Mouse (Mus musculus) urinary bladder, postnatal 14 days (tissue): Measurements from ENCODE around the gene Tcf7l1.
"Not testable (repeated sequence)": the region's sequence is repeated elsewhere in the genome, so short reads cannot be mapped to it uniquely, and the experiment has no call there.

Experiments
- DNase-seq: peaks from one replicate; pipeline ENCODE4 v3.0.0; 2021; ENCODE audit warnings: low spot score

The Tcf7l1 gene

DNA sequence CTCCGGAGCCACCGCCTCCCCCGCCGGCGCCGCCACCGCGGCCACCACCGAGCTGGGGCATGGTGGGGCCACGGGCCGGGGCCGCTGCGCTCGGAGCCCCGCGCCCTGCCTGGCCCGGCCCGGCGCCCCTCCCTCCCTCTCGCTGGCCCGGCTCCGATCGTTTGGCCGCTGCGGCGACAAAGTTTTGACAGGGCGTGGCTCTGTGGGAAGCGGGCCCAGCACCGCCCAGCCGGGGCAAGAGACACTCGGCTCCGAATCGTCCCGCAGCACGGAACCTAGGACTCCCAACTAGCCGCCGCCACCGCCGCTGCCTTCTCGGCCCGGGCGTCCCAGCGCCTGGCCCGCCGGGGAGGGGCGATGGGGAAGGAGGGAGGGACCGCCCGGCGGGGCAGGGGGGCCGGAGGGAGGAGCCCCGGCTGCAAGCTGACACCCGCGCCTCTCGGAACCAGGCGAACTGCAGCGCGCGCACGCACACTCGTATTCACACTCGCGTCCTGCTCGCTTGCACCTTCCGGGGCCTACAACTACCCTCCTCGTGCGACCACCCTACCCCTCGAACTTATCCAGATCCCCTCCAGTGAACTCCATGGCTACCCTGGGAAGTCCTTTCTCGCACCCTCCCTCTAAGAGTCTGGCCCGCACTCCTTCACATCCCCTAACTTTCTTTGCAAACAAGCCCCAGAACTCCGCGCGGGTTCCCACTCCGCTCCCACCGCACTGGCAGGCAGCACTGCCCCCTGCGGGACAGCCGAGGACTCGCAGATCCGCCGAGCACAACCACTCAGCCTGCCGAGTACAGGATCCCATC lies at the start of gene Tcf7l1:
Tcf7l1 (minus strand) TSS at position 363 of the 808 bp plus-strand sequence.
- DNase-seq: peak; percentile 94

DNA sequence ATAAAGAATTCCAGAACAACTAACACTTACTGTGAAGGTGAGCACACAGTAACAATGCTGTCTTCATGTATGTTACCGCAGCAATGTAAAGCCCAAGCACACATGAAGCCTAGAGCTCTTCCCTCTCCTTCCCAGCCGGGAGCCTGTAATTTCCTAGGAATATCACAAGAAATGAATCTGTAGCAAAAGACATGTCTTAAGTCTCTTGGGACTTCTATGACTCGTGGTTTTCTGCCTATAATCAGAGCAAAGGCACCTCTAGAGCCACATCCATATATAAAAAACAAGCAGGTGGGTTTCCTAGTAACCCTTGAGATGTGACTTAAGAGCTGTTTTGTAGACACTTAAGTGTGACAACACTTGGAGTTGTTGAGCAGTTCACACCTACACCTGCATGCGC lies 48.7 kb upstream of the Tcf7l1 start:
- DNase-seq: no peak

GRCm38 (mm10) chr6:72834518-72834917 lies 45.5 kb upstream of the Tcf7l1 start:
- DNase-seq: no peak

- no peak for DNase-seq
These were observed 42.8 kb upstream of the Tcf7l1 start for GRCm38 (mm10) chr6:72831858-72832257.

- peak; percentile 71 for DNase-seq
These were observed 42.2 kb upstream of the Tcf7l1 start for GRCm38 (mm10) chr6:72831276-72831675.

DNA sequence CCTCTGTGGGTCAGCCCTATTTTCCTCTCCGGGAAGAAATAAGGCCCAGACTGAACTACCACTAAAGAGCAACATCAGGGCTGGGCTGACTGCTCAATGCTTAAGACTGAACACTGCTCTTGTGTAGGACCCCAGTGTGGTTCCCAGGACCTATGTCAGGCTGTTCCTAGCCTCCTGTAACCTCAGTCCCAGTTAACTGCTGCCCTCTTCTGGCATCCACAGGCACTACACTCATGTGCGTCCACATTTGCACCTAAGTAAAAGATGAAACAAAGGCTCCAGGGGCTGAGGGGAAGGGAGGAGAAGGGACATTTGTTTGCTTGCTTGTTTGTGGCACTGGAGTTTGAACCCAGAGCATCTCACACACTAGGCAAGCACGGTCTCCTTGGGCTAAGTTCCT lies 39.8 kb upstream of the Tcf7l1 start:
- DNase-seq: peak; percentile 31

- not testable (repeated sequence) for DNase-seq
These were observed 39.0 kb upstream of the Tcf7l1 start for GRCm38 (mm10) chr6:72828037-72828436.

DNA sequence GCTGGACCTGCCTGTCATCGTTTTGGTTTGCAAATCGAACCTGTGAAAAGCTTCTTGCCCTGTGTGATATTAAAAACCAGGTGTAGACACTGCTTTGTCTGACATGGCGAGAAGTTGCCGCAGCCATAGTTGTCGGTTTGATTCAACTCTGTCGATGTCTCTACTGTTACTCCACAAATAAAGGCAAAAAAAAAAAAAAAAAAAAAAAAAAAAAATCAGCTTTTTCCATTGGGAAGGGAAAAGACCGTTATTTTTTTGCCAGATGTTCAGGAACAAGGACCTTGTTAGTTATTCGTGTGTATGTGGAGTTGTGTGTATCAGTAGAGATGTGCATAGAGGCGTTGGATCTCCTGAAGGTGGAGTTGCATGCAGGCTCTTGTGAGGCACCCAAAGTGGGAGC lies 36.7 kb upstream of the Tcf7l1 start:
- no peak for DNase-seq

- no peak for DNase-seq
These were observed 36.1 kb upstream of the Tcf7l1 start for GRCm38 (mm10) chr6:72824971-72825737.

- DNase-seq: no peak
These were observed 24.4 kb upstream of the Tcf7l1 start for GRCm38 (mm10) chr6:72813456-72813855.

- DNase-seq: no peak
These were observed 21.2 kb upstream of the Tcf7l1 start for GRCm38 (mm10) chr6:72810248-72810647.

DNA sequence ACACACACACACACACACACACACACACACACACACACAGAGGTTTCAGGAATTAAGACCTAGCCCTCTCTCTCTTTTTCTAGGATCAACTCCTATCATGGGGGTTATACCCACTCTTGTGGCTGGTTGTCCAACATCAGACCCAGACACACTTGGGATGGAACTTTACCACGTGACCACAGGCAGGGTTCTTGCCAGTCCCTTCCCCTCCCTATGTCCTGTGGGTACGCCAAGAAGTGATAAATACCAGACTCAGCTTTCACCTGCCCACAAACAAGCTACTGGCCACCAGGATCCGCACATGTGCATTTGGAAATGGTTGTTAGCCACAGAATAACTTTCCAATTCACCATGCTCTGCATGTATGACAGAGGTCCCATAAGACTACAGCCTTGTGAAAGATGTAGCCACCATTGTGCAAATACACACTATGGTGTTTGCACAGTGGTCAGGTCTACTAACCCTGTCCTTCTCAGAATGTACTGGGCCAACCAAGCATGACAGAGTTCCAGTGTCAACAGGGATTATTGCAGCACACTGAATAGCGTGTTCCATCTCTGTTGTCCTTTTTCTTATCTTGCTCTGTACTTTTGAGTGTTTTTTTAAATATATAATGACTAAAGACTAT lies 20.6 kb upstream of the Tcf7l1 start:
- DNase-seq: no peak

DNA sequence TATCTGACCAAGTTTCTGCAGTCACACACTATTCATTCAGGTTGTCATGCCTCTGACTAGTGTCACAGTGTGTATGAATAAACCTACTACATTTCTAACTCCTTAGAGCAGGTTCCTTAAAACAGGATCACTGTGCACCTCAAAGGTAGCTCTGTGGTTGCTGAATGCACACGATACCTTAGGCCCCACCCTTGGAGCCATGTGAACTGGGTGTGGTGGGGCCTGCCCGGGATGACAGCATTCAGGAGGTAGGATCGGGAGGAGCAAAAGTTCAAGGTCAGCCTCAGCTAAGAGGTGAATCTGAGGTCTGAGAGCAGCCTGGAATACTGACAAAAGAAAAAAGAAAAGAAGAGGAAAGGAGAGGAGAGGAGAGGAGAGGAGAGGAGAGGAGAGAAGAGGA lies 19.3 kb upstream of the Tcf7l1 start:
- no peak for DNase-seq

DNA sequence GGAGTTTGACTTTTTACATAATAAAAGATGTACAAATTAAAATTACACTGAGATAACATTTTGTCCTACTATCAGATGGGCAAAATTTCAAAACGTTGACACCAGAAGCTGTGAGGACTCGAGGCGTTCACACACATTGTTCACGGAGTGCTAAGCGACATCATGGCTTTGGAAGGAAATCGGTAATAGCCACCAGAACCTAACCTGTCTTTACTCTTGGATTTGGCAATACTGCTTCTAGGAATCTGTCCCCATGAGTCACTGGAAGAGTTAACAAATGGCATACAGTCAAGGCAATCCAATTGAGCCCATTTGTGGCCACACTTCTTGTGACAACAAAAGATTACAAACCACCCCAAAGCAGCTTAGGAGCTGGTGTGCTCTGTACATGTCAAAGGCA lies 14.6 kb upstream of the Tcf7l1 start:
- no peak for DNase-seq

DNA sequence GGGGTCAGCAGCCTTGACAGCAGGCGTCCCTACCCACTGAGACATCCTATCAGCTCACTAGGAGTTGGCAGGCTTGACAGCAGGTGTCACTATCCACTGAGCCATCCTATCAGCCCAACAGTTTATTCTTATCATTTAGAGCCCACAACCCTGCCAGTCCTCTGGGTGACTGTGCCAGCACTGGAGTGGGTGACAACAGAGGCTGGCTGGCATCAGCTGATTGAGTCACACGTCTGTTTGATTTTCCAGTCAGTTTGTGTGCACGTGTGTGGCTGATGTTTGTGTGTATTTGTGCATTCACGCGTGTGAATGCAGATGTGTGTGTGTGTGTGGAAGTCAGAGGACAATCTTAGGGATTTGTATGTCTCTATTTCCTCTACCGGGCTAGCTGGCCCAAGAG lies 13.1 kb upstream of the Tcf7l1 start:
- DNase-seq: no peak

DNA sequence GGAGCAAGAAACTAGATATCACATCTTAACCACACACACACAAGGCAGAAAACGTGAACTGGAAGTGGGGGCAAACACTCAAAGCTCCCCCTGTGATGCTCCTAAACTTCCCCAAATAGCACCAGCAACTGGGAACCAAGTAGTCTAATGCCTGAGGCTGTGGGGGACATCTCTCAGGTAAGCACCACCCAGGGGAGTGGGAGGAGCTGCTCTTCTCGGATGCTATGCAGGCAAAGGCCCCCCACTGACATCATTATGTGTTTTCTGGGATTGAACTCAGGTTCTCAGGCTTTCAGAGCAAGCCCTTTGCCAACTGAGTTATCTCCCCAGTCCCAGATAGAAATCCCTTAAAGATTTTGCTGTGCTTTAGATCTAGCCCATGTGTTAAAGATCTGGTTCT lies 11.6 kb upstream of the Tcf7l1 start:
- DNase-seq: no peak

DNA sequence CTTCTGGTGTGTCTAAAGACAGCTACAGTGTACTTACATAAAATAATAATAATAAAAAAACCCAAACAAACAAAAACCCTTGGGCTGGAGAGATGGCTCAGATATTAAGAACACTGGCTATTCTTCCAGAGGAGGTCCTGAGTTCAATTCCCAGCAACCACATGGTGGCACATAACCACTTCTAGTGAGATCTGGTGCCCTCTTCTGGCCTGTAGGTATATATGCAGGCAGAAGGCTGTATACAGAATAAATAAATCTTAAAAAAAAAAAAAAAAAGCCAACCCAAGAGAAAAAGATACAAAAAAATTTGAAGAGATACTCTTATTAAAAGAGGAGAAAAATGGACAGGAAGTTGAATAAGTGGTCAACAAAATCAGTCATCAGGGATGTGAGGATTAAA lies 8.7 kb upstream of the Tcf7l1 start:
- no peak for DNase-seq

- no peak for DNase-seq
These were observed 6.4 kb upstream of the Tcf7l1 start for GRCm38 (mm10) chr6:72795444-72795843.

DNA sequence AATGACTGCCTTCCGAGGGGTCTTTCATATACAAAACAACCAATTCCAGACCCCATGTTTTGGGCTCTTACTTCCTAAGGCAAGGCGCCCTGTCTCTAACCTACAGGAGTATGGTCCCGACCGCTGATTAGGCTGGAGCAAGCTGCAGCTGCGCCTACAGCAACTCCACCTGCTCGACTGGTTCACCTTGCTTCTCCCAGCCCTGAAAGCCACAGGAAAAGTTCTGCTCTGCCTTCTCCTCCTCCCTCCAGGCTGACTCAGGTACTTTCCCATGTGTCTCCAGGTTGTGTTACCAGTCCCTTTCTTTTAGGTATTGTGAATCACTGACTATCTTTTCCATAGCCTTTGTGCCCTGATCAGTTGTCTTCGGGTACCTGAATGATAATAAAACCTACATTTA lies 5.8 kb upstream of the Tcf7l1 start:
- peak; percentile 77 for DNase-seq

GRCm38 (mm10) chr6:72792641-72793040 lies 3.6 kb upstream of the Tcf7l1 start:
- no peak for DNase-seq

- peak; percentile 61 for DNase-seq
These were observed 834 bp downstream of the Tcf7l1 start for GRCm38 (mm10) chr6:72787948-72788891.
